Mouse (Mus musculus): ENCODE measurements around the gene Gltpd2.

- TF ChIP-seq GATA1 (IDR thresholded peaks at IDR 0.05; ENCODE audit: borderline replicate concordance, low read length) (no peak), FLI1 (IDR thresholded peaks at IDR 0.05; ENCODE audit: low read length) (no peak)
Observed at GRCm38 (mm10) chr11:70557545-70557944, 38.5 kb downstream of the Gltpd2 start.
